Mouse (Mus musculus) layer of hippocampus, adult 11-12 months (tissue): ENCODE measurements at regions not wholly inside any gene's neighbourhood (a gene's known extent, or its start where the extent isn't known, plus 50 kb on each side); places are given as distances from the start of the nearest gene placed in this dataset.

Experiments
- DNase-seq: peaks from one replicate; pipeline ENCODE4 v3.0.0; 2022; ENCODE audit warnings: low spot score

DNA sequence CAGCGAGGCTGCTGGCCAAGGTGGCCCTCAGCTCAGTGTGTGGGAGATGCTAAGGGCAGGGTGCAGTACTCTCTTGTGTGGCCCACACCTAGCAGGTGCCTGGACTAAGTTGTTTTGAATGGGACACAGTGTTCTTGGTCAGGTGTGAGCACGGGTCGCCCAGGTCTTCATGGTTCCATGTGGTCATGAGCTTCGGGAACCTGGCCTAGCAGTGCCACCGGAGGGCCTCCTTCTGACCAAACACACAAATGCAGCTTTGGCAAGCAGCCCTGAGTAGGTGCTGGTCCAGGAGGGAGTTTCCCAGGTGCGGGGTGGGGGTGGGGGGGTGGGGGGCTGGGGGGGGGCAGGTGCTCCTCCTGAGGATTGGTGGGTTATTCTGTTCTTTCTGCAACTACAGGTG, 127.6 kb downstream of the Gadd45g start:
- DNase-seq: no peak

DNA sequence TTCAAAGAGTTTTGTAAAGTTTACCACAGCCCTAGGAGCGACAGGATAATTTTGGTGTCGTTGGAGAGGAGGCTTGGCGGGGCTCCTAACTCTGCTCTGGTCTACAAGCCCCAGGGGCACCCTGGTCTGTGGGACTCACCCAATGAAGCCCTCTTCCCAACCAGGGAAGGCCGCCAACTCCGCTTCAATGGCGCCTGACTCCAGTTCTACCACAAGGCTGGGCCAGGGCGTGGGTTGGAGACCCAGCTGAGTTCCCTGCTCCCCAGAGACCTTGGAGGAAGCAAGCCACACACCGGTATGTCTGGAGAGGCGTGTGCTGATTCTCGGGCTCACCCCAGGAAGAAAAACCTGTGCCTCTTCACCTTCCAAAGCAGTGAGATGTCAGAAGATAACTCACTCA, 128.9 kb downstream of the Gadd45g start:
- no peak for DNase-seq

DNA sequence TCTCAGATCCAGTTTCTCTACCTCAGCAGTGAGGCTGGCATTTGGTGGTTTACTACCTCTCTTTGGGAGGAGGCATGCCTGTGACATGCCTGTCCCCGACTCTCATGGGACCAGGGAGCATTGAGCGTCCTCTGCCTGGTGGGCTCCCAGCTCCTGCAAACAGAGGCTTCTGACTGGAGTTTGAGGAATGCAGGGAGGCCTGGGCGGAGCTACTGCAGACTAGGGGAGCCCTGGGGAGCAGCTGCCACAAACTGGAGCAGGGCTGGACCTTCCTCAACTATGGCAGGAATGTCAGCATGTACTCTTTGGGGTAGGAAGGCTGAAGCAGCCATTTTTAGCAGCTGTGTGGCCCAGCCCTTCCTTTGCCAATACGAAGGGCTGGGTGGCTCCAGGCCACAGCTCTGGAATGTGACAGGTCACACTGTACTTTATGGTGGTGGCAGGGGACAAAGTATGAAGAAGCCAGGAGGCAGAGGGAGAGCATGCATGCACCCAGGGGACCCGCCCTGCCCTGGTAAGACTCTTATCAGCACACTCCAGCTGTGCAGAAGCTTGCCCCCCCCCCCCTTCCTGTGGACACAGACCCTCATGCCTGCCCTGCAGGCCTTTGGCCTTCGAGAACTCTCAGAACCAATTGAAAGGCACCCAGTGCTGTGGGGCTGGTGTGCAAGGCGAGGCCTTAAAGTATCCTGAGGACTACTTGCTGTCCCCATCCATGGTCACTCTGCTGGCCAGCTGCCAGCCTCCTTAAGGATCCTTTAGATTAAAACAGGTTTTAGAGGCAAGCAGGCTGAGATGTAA, 129.5 kb downstream of the Gadd45g start:
- DNase-seq: no peak

DNA sequence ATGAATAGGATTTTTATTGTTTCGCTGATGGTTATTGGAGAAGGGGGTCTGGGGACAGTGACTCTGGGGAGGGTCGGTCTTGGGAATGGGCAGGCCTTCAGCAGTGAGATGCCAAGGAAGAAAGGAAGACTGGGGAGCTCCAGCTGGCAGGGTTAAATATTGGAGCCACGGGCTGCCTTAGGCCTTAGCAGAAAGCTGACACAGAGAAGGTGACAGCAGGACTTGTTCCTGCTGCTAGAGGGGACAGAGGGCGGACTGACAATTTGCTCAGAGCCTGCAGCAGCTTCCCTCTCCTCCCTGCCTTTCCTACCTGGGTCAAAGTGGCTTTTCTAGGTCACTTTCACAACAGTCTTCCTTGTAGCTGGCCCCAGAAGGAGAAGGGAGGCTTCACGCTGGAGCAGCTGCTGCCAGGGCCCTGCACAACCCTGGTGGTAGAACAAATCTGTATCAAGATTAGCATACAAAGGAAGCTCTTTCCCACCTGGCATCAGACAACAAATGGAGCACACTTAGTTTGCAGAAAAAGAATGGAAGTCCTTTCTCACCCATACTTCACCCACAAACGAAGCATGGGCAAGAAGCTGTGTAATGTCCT, 130.2 kb downstream of the Gadd45g start:
- no peak for DNase-seq

DNA sequence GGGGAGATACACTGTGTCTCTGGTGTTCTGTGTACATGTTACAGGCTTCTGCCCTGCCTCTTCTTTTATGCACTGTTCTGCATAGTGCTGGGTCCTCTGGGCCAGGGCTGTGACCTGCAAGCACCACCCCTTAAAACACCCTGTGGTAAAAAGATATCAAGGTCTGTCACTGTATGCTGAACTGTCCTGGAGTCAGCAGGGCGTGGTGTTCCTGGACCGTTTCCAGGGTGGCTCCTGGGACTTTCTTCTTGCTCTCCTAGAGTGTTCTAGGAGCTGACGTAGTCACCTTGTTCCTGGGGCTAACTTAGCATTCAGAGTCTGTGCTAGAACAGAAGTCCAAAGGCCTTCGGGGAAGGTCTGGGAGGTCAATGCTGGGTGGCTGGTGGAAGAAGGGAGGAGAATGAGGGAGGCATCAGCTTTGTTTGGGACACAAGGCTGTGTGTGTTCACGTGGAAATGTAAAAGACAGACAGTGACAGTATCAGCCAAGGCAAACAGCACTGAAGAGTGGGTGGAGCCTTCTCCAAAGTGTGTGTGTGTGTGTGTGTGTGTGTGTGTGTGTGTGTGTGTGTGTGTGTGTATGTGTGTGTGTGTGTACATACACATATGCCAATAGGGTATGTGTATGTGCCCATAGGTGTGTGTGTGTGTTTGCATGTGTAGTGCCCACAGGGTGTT, 133.0 kb downstream of the Gadd45g start:
- DNase-seq: no peak

DNA sequence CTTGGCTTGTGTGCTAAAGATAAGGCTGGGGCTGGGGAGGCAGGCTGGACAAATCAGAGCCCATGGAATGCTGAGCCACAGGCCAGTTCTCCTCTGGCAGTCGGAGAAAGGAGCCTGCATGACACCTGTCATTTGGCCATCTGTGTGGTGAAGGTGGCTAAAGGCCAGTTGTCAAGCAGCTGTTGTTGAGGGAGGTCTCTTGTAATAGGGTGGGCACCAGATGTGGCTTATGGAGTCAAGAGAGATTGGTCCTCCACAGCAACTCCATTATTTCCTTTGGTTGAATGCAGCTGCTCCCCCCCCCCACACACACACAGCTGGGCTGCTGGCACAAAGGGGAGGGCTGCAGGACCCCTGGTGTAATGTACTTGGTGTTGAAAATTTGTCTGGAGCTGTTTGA, 133.9 kb downstream of the Gadd45g start:
- DNase-seq: no peak

DNA sequence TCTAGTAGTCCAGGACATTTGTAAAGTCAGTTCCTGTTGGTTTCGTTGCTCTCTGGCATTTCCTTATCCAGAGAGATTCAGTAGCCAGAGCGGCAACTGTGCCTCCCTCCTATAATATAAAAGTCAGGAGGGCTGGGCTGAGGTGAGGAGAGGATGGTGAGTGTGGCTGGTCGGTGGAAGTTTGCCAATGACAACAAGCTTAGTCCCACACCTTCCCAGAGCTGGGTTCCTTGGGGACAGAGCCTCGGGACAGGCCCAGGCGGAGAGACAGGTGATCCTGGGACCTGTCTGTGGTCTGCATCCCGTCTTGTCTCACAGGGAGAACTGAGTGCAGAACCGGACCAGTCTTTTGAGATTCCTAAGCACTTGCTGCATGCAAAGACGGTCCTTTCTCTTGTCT, 136.5 kb downstream of the Gadd45g start:
- DNase-seq: no peak

DNA sequence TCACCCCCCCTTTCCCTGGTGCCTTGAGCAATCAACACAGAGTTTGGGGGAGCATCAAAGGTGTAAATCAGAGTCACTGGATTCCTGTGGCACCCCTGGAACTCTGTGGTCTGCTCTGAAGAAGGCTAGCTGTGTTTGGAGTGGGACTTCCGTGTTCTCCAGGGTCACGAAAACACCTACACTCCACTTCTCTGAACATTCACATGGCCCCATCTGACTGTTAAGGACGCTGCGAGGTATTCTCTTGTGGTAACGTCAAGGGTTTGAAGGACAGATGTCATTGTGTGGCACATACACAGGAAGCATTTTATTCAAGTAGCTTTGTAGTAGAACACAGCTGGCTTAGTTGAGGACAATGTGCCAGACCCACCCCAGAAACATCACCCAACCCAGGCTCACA, 137.1 kb downstream of the Gadd45g start:
- no peak for DNase-seq

DNA sequence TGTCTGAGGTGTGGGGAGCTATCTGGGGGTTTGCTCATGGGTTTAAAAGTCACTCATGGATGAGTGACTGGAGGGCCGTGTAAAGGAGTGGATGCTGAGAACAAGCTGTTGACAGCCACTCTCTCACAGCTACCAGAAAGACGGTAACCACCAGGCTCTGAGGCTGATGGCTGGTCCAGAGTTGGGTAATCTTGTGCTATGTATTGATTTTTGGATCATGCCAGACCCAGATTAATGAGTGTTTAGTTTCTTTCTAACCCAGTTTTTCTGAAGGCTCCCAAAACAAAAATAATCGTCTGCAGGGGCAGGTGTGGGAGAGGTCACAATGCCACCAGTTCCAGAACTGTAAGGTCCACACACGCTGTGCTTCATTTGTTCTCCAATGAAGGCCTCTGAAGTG, 144.9 kb downstream of the Gadd45g start:
- no peak for DNase-seq

DNA sequence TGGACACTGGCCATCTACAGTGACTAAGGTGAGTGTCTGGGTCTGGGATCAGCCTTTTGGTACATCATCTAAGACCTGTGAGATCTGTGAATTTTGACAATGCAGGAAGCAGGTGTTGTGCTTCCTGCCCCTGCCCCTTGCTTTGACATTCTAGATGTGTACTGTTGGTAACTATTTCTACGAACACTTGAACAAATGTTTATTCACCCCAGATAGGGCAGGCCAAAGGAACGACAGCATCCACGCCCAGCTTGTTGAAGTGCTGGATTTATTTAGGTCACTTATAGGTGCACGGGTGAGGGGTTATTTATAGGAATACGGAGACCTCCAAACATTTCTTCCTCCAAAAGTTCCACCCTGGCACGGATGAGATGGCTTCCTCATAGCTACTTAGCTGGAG, 146.4 kb downstream of the Gadd45g start:
- no peak for DNase-seq

DNA sequence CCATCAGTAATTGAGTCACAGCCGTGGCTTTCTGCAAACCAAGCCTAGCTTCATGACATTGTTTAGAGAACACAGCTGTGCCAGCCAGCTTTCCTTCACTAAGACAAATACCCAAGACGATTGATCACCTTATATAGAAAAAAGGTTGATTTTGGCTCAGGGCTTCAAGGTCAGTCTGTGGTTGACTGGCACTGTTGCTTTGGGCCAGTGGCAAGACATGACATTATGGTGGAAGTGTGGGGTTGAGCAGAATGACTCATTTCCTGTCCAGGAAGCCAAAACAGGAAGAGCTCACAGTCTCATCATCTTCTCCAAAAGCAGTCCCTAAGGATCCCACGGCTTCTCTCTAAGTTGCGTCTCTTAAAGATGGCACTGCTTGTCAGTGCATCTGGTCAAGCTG, 149.7 kb downstream of the Gadd45g start:
- DNase-seq: no peak

DNA sequence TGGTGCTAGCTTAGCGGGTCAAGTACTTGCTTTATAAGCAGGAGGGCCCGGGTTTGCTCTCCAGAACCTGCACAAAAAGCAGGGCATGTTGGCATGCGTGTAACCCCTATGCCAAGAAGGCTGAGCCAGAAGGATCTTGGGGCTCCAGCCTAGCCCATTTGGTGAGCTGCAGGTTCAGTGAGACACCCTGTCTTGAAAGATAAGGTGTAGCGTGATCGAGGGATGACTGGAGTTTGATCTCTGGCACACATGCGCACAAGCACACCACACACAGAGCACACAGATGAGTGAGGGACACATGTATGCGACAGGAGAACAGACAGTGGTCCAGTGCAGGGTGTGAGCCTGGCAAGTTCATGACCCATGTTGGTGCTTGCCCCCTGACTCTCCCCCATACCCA, 152.1 kb downstream of the Gadd45g start:
- no peak for DNase-seq

DNA sequence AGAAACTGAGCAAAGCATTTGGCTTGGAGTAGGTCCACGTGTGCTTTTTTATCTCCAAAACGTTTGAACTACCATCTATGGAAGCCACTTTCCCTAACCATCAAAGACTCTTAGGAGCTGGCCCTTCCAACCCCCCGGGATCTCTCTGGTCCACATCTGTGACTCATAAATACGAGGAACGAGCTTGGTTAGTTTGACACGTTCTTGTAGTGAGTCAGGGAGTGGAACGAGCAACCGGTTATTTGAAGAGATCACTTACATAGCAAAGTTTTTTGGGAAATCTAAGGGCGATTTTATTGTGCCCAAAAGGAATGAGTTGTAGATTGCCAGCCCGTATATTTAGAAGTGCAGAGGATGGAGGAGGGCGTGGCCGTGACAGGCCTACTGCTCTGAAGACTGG, 155.3 kb downstream of the Gadd45g start:
- no peak for DNase-seq

DNA sequence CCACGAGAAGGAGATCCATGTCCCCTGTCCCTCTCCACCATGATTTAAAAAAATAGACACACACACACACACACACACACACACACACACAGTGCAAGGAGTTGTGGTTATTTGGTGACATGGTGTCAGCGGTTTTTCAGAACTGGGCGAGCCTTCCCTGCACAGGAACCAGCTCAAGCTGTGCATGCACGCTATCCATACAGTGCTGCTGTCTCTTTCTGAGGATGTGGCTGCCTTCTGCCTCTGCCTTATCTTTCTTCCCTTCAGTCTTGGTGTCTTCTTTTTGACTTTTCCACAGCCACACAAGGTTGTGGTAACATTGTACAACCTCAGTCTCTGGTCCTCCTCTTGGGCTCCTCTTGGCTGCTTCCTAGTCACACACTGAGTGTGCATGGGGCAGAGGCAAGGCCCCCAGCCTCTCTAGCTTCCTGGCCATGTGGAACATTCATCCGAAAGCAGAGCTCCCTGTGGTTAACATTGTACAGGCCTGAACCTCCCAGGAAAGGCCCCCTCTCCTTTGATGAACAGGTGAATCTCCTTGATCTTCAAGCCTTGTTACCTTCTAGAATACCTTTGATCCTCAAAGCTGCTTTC, 157.6 kb downstream of the Gadd45g start:
- no peak for DNase-seq

DNA sequence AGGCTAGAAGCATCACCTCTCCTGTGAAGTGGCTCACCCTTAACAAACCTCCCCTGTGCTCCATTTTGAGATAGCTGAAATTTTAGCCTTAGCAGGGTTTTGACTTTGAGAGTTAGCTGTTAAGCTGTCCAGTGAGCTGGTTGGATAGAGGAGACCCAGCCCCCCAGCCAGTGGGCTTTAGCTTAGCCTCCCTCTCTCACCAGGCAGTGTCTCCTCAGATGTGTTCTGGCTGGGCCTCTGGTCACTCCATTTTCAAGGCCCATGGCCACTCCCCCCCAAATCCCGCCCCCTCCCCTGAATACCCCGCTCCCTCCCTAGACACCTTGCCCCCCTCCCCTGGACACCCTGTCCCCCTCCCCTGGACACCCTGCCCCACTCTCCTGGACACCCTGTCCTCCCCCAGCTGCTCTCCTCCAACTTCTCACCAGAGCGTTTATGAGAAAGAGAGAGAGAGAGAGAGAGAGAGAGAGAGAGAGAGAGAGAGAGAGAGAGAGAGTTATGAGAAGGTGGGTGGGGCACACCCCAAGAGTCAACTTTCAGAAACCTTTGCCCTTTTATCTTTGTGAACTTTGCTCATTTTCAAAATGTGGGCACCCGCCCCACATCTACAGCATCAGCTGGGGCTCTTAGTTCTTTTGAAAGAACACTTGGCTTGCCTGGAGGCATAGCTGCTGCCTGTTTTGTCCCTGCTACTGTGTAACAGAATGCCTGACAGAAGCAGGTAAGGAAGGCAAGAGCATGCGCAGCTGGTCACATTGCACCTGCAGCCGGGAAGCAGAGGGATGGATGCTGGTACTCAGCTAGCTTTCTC, 161.3 kb downstream of the Gadd45g start:
- DNase-seq: no peak

DNA sequence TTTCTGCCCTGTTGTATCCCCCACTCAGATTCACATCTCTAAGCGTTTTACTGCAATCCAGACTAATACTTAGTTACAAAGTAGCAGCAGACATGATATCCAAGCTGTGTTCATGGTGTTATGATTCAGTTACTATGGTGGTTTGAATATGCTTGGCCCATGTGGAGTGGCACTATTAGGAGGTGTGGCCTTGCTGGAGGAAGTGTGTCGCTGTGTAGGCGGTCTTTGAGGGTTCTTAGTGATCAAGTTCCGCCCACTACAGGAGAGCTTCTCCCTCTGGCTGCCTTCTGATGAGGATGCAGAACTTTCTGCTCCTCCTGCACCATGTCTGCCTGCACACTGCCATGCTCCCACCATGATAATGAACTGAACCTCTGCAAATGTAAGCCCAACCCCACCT, 162.8 kb downstream of the Gadd45g start:
- no peak for DNase-seq

DNA sequence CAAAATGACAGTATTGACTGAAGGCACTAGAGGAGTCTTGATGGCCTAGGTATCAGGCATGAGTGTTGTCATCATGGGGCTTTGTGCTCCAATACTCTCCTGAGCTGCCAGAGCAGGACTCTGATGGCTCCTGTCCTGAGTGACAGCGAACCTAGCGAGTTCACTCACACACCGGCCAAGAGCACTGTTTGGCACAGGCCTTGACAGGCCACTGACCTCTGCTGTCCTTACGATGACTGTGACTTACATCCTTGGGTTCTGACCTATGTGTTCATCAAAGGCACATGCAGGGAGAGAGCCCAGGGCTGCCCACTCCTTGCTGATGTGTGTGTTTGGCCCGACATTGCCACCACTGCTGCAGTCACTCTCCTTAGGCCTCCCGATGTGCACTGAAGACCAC, 163.3 kb downstream of the Gadd45g start:
- no peak for DNase-seq

DNA sequence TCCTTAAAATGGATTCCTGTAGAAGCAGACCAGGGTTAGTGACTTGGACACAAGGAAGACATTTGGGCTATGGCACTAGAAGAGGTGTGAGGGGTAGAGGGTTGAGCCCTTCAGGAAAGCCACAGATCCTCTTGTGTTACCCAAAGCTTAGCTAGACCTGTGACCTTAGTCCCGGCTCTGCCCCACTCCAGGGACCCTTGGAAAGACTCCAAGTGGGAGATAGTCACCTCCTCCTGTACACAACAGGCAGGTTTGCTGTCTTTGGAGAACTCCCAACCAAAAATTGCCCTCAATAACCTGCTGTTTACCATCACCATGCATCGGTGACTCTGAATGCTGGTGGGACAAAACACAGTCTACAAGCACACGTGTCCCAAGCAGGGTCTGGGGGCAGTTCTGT, 164.5 kb downstream of the Gadd45g start:
- no peak for DNase-seq

DNA sequence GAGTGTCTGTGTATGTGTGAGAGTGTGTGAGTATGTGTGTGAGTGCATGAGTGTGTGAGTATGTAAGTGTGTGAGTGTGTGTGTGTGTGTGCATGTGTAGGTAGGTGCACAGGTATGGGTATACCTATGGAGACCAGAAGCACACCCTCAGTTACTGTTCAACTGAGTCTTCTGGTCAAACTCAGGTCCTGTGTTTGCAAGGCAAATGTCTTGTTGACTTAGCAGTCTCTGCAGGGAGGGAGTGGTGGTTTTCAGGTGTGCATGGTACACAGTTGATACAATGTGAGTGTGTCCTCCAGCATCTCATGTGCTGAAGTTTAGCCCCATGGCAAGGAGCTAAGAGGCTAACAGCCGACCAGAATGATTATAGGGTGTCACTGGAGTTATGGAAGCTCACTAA, 166.7 kb downstream of the Gadd45g start:
- no peak for DNase-seq

DNA sequence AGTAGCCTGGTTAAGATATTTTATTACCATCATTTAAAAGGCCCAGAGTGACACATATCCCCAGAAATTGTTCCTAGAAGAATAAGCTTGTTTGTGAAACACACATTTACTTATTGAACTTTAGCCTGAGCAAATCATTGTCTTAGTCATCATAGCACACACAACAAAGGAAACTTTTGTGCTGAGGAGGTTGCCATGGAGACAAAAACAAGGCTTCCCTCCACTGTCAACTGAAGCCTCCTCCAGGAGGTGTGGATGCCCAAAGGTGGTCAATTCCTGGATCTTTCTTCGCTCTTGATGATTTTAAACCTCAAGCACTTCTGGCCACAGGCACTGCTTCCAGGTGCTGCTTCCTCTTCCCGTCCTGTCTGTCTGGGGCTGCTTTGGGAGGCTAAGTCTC, 167.3 kb downstream of the Gadd45g start:
- DNase-seq: no peak

DNA sequence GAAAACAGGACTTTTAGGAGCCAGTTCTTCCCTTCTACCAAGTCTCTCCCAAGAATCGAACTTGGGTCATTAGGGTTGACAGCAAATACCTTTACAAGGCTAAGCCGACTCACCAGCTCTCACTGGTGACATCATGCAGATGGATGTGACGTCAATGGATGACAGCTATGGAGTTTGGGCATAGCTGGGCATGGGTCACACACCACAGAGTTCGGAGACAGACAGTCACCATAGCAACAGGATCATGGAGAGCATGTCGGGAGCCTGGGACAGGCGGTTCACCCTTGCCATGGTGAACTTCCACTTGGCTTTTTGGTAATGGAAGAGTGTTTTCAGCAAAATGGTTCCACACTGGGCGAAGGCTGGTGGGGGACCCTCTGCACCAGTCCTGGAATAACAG, 168.1 kb downstream of the Gadd45g start:
- DNase-seq: no peak

DNA sequence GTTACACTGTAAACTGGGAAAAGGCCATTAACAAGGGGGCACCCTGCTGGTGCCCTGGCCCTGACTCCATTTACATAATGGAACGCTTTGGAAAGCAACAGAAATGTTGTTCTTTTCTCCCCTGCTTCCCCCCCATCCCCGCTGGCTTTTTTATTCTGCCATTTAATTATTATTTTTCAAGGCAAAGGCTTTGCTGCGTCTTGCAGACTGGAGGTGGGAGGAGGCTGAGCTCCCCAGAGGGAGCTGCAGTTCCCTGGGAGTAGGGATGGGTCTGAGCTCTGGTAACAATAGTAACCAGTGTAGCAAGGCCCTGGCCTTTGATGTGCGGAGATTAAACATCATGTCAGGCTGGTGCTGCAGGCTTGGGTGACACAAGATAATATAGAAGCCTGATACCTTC, 168.6 kb downstream of the Gadd45g start:
- DNase-seq: no peak
